Mouse (Mus musculus) retina, embryonic 14.5 days (tissue): Measurements from ENCODE around the gene Cryba2.
A peak's percentile ranks its signal among the peaks of the same experiment; 100 is the strongest.

Experiments
- DNase-seq: peaks from one replicate; pipeline ENCODE4 v3.0.0-alpha.2; 2015; ENCODE audit warnings: low spot score

Cryba2 gene

GRCm38 (mm10) chr1:74884196-74885141, 8.5 kb downstream of the Cryba2 start:
- no peak for DNase-seq

DNA sequence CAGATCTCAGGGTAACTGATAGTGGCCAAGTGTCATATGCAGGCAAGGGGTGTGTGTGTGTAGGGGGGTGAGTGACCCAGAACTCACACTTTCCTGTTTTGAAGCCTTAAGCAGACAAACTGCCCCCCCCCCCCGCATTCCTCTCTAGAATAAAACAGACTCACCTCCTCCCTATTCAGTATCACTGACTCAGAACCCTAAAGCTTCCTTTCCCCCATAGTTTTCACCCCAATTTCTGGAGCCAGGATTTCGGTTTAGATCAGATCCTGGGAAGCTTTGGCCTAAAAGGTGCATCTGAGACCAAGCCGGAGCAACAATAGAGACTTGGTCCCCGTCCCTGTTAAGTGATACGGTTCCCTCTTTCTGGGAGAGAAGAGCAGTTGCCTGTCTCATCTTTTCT, 9.5 kb downstream of the Cryba2 start:
- no peak for DNase-seq

- DNase-seq, result peak; percentile 17
Observed at GRCm38 (mm10) chr1:74882828-74883227, 10.1 kb downstream of the Cryba2 start.

- DNase-seq, result peak; percentile 33
Observed at GRCm38 (mm10) chr1:74882055-74882734, 10.7 kb downstream of the Cryba2 start.

DNA sequence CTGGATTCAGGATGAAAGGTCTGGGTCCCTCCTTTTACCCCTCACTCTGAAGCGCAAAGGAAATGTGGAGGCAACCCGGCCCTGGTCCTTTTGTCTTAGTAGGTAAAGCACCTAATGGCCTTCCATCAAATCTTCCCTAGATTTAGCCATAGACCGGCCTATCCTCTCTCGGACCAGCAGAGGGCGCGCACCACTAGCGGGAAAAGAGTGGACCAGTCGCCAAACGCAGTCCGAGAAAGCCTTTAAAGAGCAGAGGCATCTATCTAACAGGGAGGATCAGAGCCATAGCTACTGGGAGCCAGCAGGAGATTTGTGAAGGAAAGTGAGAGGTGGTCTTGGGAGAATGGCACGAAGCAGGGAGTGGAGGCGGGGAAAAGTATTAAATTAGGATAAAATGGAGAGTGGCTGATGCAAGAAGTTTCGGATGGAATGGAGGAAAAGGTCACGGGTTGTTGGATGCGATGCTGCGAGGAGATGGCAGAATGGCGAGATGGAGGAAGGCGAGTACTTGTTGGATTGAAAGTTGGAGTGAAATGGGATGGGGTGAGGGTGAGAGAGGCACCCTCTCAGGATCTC, 12.1 kb downstream of the Cryba2 start:
- peak; percentile 82 for DNase-seq

GRCm38 (mm10) chr1:74877199-74877598, 15.7 kb downstream of the Cryba2 start:
- no peak for DNase-seq

GRCm38 (mm10) chr1:74872218-74872617, 20.7 kb downstream of the Cryba2 start:
- no peak for DNase-seq

DNA sequence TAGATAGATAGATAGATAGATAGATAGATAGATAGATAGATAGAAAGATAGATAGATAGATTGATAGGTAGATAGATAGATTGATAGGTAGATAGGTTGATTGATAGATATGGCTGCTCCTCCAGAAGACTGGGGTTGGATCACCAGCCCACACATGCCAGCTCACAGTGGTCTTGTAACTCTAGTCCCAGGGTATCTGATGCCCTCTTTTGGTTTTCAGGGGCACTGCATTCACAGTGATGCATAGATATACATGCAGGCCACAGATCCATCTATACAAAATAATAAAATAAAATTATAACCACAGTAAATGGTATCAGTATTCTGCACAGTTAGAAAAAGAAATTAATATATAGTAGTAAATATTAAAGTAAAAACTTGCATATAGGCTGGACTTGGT, 31.2 kb downstream of the Cryba2 start:
- DNase-seq, result no peak

DNA sequence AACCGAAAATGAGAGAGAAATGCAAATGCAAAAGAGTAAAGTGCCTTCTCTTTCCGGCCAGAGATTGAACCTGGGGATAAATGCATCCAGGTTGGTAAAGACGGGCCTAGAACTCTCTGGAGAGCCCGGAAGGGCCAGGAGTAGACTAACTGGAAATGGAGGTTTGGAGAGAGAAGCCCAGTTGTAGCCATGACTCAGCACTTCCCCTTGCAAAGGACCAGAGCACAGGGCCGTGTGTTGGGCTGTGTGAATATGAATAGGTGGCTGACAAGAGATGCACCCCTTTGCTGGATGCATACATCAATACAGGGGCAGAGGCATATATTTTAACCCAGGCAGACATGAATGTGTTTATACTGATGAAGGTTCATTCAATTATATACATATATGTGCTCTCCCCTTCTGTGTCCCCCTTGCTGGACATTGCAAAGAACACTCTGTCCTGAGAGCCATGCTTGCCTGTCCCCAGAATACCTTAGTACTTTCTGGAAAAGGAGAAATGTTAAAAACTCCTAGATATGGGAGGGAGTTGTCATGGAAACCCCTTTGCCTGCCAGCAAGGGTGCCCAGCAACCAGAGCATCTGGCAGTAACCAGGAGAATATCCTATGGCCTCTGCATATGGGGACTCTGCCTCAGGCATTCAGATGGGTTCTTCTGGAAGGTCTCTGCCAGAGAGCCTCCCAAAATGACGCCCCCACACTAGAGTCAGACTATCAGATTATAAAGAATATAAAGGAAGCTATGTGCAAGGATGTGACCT, 33.5 kb downstream of the Cryba2 start:
- DNase-seq, result no peak

- DNase-seq, result no peak
Observed at GRCm38 (mm10) chr1:74858805-74859204, 34.1 kb downstream of the Cryba2 start.

GRCm38 (mm10) chr1:74858171-74858719, 34.7 kb downstream of the Cryba2 start:
- DNase-seq, result peak; percentile 84

- DNase-seq, result no peak
Observed at GRCm38 (mm10) chr1:74857677-74858076, 35.3 kb downstream of the Cryba2 start.

DNA sequence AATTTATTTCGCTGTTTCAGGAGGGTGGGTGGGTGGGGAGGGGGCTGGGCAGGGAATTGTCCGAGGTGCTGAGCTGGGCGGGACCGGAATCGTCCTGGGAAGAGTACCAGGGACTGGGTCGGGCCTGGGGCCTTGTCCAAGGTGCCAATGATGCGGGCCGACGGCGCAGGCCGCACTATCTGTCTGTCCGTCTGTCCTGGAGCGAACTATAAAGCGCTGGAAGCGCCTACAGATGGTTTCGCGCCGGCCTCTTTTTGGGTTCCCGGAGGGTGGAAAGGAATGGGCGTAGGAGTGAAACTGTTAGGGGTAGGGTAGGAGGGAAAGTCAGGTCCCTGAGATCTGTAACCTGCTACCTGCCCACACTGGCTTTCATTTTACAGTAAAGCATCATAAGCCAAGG, 35.7 kb downstream of the Cryba2 start:
- no peak for DNase-seq

DNA sequence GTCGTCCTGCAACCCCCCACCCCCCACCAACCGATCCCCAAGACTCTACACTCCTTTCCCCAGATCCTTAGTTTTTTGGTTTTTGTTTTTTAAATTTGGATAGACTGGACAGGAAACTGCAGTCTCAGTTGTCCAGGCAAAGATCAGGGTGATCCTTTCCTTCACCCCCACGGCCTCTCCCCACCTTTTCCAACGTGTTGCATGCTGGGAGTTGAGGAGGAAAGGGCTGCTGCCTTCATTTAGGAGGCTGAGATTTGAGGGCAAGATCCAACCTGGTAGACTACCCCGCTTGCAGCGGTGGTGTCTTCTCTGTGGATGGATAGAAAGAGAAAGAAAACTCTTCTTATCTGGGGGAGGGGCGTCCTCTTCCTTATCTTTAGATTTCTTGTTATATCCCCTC, 36.2 kb downstream of the Cryba2 start:
- DNase-seq, result no peak

DNA sequence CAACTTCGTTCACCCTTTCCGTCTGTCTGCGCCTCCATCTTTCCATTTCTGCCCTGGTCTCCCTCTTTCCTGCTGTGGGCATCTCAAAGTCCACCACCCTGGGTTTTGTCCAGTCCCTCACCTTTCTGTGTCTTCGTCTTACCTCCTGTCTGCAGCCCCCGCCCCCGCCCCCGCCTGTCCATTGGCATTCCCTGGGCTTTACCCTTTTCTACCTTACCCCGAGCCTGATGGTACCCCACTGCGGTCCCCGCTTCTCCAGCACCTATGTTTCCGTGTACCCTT, 36.6 kb downstream of the Cryba2 start:
- no peak for DNase-seq

DNA sequence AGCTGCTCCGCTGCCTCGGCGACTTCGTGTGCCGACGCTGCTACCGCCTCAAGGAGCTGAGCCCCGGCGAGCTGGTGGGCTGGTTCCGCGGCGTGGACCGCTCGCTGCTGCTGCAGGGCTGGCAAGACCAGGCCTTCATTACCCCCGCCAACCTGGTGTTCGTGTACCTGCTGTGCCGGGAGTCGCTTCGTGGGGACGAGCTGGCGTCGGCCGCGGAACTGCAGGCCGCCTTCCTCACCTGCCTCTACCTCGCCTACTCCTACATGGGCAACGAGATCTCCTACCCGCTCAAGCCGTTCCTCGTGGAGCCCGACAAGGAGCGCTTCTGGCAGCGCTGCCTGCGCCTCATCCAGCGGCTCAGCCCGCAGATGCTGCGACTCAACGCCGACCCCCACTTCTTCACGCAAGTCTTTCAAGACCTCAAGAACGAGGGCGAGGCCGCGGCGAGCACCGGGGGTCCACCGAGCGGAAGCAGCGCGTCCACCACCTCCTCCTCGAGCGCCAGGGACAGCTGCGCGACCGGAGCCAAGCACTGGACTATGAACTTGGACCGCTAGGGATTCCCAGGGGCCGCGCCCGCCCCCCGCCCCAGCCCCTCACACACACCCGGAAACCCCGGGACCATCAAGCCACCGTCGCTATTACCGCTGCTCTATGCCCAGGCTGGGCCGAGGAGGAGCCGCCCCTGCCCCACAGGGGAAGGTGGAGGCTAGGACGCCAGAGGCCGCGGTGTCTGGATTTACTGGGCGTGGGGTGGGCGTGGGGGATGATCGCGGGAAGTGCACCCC, 37.1 kb downstream of the Cryba2 start:
- peak; percentile 37 for DNase-seq

GRCm38 (mm10) chr1:74855156-74855555, 37.8 kb downstream of the Cryba2 start:
- DNase-seq, result no peak

DNA sequence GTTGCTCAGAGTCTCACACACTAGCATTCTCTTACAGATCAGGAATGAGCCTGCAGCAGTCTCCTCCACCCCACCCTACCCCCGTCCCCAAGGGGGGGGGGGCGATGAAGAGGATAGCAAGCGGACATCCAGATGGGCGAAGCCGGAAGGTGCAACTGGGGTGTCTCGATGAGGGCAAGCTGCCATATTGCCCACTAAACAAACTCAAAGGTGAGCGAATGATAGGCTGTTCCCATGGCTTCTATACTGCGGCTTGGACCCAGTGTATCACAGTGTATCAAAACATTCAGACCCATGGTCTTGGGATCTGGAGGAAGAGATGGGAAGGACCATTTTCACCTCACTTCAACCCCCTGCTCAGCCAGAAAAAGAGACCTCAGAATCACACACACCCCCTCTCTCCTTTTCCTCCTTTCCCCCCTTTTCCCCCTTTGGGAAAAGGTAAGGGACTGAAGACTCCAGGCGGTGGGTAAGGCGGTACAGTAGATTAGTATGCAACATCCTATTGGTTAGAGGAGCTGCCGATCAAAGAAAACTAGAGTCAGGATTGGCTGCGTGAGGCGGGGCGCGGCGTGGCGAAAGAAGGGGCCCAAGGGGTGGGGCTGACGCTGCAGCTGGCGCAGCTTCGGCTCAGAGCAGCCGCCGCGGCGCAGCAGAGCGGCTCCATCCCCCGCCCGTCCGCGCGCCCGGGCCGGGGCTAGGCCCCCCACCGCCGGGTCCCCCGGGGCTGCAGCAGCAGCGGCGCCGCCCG, 38.5 kb downstream of the Cryba2 start, which contains the start of gene Cdk5r2:
Gene Cdk5r2 (plus strand): TSS at position 629 of the 751 bp plus-strand sequence.
- DNase-seq, result peak; percentile 98

DNA sequence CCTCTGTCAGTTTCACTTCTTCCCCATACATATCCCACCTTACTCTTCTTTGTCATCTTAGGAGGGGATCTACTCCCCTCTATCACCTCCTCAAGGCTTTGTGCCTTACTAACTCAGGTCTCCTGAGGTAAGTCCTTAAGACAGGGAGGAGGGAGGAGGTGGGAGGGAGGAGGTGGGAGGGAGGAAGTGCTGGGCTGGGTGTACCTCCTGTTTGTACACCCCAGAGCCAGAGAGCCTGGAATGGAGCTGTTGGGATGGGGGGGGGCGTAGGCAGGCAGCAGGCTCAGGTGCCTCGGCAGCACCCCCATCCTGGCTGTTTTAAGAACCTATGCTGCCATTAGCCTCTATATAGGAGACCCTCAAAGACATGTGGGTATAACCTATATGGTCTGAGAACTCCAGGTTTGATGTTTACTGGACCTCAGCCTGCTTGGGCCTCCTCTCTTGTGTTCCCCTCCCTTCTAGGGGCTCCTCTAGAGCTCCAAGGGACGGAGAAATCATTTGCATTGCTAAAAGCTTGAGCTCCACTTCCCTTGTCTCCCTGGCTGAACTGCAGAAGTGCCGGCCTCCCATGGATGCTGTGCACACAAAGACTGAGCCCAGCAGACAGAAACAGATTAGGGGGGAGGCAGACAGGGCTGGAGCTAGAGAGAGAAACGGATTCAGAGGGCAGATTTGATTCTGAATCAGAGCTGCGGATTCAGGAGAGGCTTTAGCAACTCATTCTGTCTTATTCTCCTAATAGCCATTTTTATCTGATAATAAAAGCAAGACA, 41.8 kb downstream of the Cryba2 start:
- DNase-seq, result no peak

- DNase-seq, result no peak
Observed at GRCm38 (mm10) chr1:74850251-74850650, 42.7 kb downstream of the Cryba2 start.
